Mouse (Mus musculus): ENCODE results near the gene Hspa12a. TPM values are rescaled to one million over a fixed set of nuclear protein-coding genes. Genes with fewer than 3 reads are reported as not detected.

Hspa12a gene
- polyA plus RNA-seq, 1 experiment from 2014 or later = 8.1 TPM

- H3K36me3 ChIP-seq (replicated peaks) = no peaks in the 10 kb centered on the region
- H3K27me3 ChIP-seq (replicated peaks; ENCODE audit: low read depth, poor library complexity, severe bottlenecking) = 0 out of 2 replicates have a peak, but pooled peaks cover 6% of the 10 kb centered on the region
- no peak overlapping the region for H3K27ac ChIP-seq (replicated peaks)
- 70% methylated on average over 6 of the region's 6 CpGs for WGBS
- no peak overlapping the region for H3K4me3 ChIP-seq
- no peaks in the 10 kb centered on the region for H3K9me3 ChIP-seq
- DNase-seq (ENCODE audit: low spot score) = no peak
- peaks cover 7% of the 10 kb centered on the region; the same call in 1 of the 2 replicates for H3K4me1 ChIP-seq
Measured at GRCm38 (mm10) chr19:58871878-58872277, 71.6 kb downstream of the Hspa12a start.

GRCm38 (mm10) chr19:58866651-58867050 lies 76.8 kb downstream of the Hspa12a start:
- DNase-seq (ENCODE audit: low spot score) = peak; percentile 19
- 43% methylated on average over 4 of the region's 4 CpGs for WGBS
- H3K36me3 ChIP-seq (replicated peaks) = no peaks in the 10 kb centered on the region

GRCm38 (mm10) chr19:58865224-58865623 lies 78.2 kb downstream of the Hspa12a start:
- peaks cover 26% of the 10 kb centered on the region for H3K27me3 ChIP-seq (replicated peaks; ENCODE audit: low read depth, poor library complexity, severe bottlenecking)
- no peak for DNase-seq (ENCODE audit: low spot score)
- 43% methylated on average over 5 of the region's 5 CpGs for WGBS
- H3K4me1 ChIP-seq = peaks cover 33% of the 10 kb centered on the region
- H3K4me3 ChIP-seq = no peak overlapping the region
- H3K36me3 ChIP-seq (replicated peaks) = no peaks in the 10 kb centered on the region
- H3K27ac ChIP-seq (replicated peaks) = no peak overlapping the region
- no peaks in the 10 kb centered on the region for H3K9me3 ChIP-seq

More at GRCm38 (mm10) chr19:58866651-58867050, 76.8 kb downstream of the Hspa12a start:
- H3K4me1 ChIP-seq = peaks cover 20% of the 10 kb centered on the region
- H3K9me3 ChIP-seq = no peaks in the 10 kb centered on the region
- H3K27ac ChIP-seq (replicated peaks) = no peak overlapping the region
- peaks cover 17% of the 10 kb centered on the region for H3K27me3 ChIP-seq (replicated peaks; ENCODE audit: low read depth, poor library complexity, severe bottlenecking)
- H3K4me3 ChIP-seq = no peak overlapping the region

GRCm38 (mm10) chr19:58864006-58864573 lies 79.4 kb downstream of the Hspa12a start:
- no peak overlapping the region for H3K4me3 ChIP-seq
- no peaks in the 10 kb centered on the region for H3K9me3 ChIP-seq
- H3K36me3 ChIP-seq (replicated peaks) = no peaks in the 10 kb centered on the region
- peaks cover 38% of the 10 kb centered on the region for H3K27me3 ChIP-seq (replicated peaks; ENCODE audit: low read depth, poor library complexity, severe bottlenecking)
- H3K27ac ChIP-seq (replicated peaks) = no peak overlapping the region
- WGBS = 92% methylated on average over 1 of the region's 1 CpGs
- DNase-seq (ENCODE audit: low spot score) = no peak
- peaks cover 45% of the 10 kb centered on the region for H3K4me1 ChIP-seq

GRCm38 (mm10) chr19:58861174-58861760 lies 82.2 kb downstream of the Hspa12a start:
- 23% methylated on average over 12 of the region's 12 CpGs for WGBS
- Histone ChIP-seq H3K27ac (replicated peaks) (peak overlapping the region; percentile 76; the same call in 1 of the 2 replicates), H3K4me3 (peak overlapping the region; percentile 73), H3K4me1 (peaks cover 37% of the 10 kb centered on the region), H3K36me3 (replicated peaks) (no peaks in the 10 kb centered on the region), H3K9me3 (no peaks in the 10 kb centered on the region), H3K27me3 (replicated peaks; ENCODE audit: low read depth, poor library complexity, severe bottlenecking) (peaks cover 46% of the 10 kb centered on the region)
- DNase-seq (ENCODE audit: low spot score) = no peak

GRCm38 (mm10) chr19:58860255-58861173 lies 82.9 kb downstream of the Hspa12a start:
- WGBS = under 1% methylated on average over 46 of the region's 46 CpGs
- peak overlapping the region; percentile 73 for H3K4me3 ChIP-seq
- H3K9me3 ChIP-seq = no peaks in the 10 kb centered on the region
- DNase-seq (ENCODE audit: low spot score) = peak; percentile 93
- peaks cover 43% of the 10 kb centered on the region for H3K27me3 ChIP-seq (replicated peaks; ENCODE audit: low read depth, poor library complexity, severe bottlenecking)
- peak overlapping the region; percentile 76 for H3K27ac ChIP-seq (replicated peaks)
- H3K4me1 ChIP-seq = peaks cover 31% of the 10 kb centered on the region
- no peaks in the 10 kb centered on the region for H3K36me3 ChIP-seq (replicated peaks)

- Histone ChIP-seq H3K27ac (replicated peaks) (peak overlapping the region; percentile 76), H3K27me3 (replicated peaks; ENCODE audit: low read depth, poor library complexity, severe bottlenecking) (peaks cover 40% of the 10 kb centered on the region), H3K36me3 (replicated peaks) (no peaks in the 10 kb centered on the region), H3K4me1 (peaks cover 27% of the 10 kb centered on the region), H3K4me3 (peak overlapping the region; percentile 73), H3K9me3 (no peaks in the 10 kb centered on the region)
- DNase-seq (ENCODE audit: low spot score) = peak; percentile 18
- WGBS = 2% methylated on average over 14 of the region's 14 CpGs
Measured at GRCm38 (mm10) chr19:58859831-58860254, 83.6 kb downstream of the Hspa12a start.

GRCm38 (mm10) chr19:58859357-58859756 lies 84.1 kb downstream of the Hspa12a start:
- WGBS = 9% methylated on average over 6 of the region's 6 CpGs
- peak overlapping the region; percentile 76; the same call in 1 of the 2 replicates for H3K27ac ChIP-seq (replicated peaks)
- DNase-seq (ENCODE audit: low spot score) = no peak
- no peaks in the 10 kb centered on the region for H3K9me3 ChIP-seq
- H3K36me3 ChIP-seq (replicated peaks) = no peaks in the 10 kb centered on the region
- H3K27me3 ChIP-seq (replicated peaks; ENCODE audit: low read depth, poor library complexity, severe bottlenecking) = peaks cover 40% of the 10 kb centered on the region
- H3K4me3 ChIP-seq = peak overlapping the region; percentile 73
- peaks cover 31% of the 10 kb centered on the region for H3K4me1 ChIP-seq

- H3K4me1 ChIP-seq = peaks cover 28% of the 10 kb centered on the region
- H3K27ac ChIP-seq (replicated peaks) = no peak overlapping the region
- no peaks in the 10 kb centered on the region for H3K9me3 ChIP-seq
- no peaks in the 10 kb centered on the region for H3K36me3 ChIP-seq (replicated peaks)
- WGBS = 89% methylated on average over 9 of the region's 9 CpGs
- DNase-seq (ENCODE audit: low spot score) = no peak
- H3K4me3 ChIP-seq = no peak overlapping the region
- peaks cover 25% of the 10 kb centered on the region for H3K27me3 ChIP-seq (replicated peaks; ENCODE audit: low read depth, poor library complexity, severe bottlenecking)
Measured at GRCm38 (mm10) chr19:58856129-58856855, 87.2 kb downstream of the Hspa12a start.

- Histone ChIP-seq H3K9me3 (no peaks in the 10 kb centered on the region), H3K36me3 (replicated peaks) (no peaks in the 10 kb centered on the region), H3K27ac (replicated peaks) (no peak overlapping the region), H3K4me3 (no peak overlapping the region), H3K4me1 (peaks cover 14% of the 10 kb centered on the region), H3K27me3 (replicated peaks; ENCODE audit: low read depth, poor library complexity, severe bottlenecking) (peaks cover 16% of the 10 kb centered on the region)
- no peak for DNase-seq (ENCODE audit: low spot score)
- 59% methylated on average over 3 of the region's 3 CpGs for WGBS
Measured at GRCm38 (mm10) chr19:58854899-58855298, 88.6 kb downstream of the Hspa12a start.

- 85% methylated on average over 10 of the region's 10 CpGs for WGBS
- DNase-seq (ENCODE audit: low spot score) = no peak
Measured at GRCm38 (mm10) chr19:58853036-58853735, 90.3 kb downstream of the Hspa12a start.

More at GRCm38 (mm10) chr19:58853036-58853735, 90.3 kb downstream of the Hspa12a start:
- H3K27ac ChIP-seq (replicated peaks) = no peak overlapping the region
- no peaks in the 10 kb centered on the region for H3K9me3 ChIP-seq
- H3K27me3 ChIP-seq (replicated peaks; ENCODE audit: low read depth, poor library complexity, severe bottlenecking) = peaks cover under 1% of the 10 kb centered on the region; the same call in 1 of the 2 replicates
- no peak overlapping the region for H3K4me3 ChIP-seq
- H3K4me1 ChIP-seq = peaks cover 6% of the 10 kb centered on the region; the same call in 1 of the 2 replicates
- no peaks in the 10 kb centered on the region for H3K36me3 ChIP-seq (replicated peaks)
